ENCODE assay signal across 29 mouse cellular contexts in the genomic region with DNA sequence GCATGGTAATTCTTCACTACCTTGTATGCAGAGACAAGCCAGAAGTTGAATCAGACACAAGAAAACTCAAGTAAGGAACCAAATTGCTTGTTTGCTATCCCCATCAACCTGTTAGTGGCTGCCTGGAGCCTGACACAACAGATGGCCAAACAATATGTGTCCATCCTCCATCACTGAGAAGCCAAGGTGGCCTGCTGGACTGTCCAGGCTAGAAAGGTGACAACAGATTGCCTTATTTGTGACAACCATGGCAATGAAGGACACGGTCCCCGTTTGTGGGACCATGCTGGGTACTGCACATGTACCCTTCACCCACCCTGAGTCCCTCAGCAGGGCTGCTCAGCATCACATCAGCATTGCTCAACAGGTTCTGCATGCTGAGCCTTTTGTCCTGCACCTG. TPM values are rescaled to one million over a fixed set of nuclear protein-coding genes. Genes with fewer than 3 reads are reported as not detected.
DNase-seq lines count a peak whose midpoint lies in the region; ATAC-seq and TF ChIP-seq lines count a peak whose summit lies in the region.
"Had no signal": no experiment of that assay in that cellular context is flagged by ENCODE, and none has a peak within 500 bp of the region (broad histone marks: within the 10 kb centered on the region; RNA-seq: fewer than 3 reads in every experiment).

No protein-coding gene starts in this region.

- DNase-seq in cerebellum, postnatal 4 days (ENCODE audit: low spot score in 2 of 2) = no peak
- peak; percentile 44 for DNase-seq in midbrain, embryonic 11.5 days (ENCODE audit: low spot score, missing footprints)
- DNase-seq in cerebellum, adult 2 months = peak; percentile 77 to 88
- peak; percentile 75 to 77 for DNase-seq in cerebellum, postnatal 25 days
- no peak for DNase-seq in heart, adult 18-20 months
- DNase-seq in right cerebral cortex, postnatal 25 days = no peak
- DNase-seq: adrenal gland, adult 2 months; adrenal gland, postnatal 36 days; embryo, embryonic 11 days; gastrocnemius, adult 2 months; kidney, adult 2 months; kidney, postnatal 4 days; liver, postnatal 0 days; lung, postnatal 36 days; midbrain, embryonic 14.5 days; thymus, adult 2 months; thymus, postnatal 4 days had no signal

- peaks cover 4% of the 10 kb centered on the region; the same call in 1 of the 2 replicates for H3K4me1 ChIP-seq in midbrain, embryonic 11.5 days (ENCODE audit: control insufficient read depth, insufficient read depth, low read length)
- H3K4me1 ChIP-seq in midbrain, embryonic 16.5 days (ENCODE audit: control insufficient read depth, insufficient read depth, low read length) = peaks cover 9% of the 10 kb centered on the region
- peaks cover 25% of the 10 kb centered on the region for H3K4me1 ChIP-seq in cerebellum, adult 2 months (ENCODE audit: control insufficient read depth, insufficient read depth, low read length)
- H3K4me1 ChIP-seq: heart, embryonic 15.5 days; liver, embryonic 12.5 days; megakaryocyte, embryonic 14.5 days had no signal

- TF ChIP-seq CTCF in cerebellum, adult 2 months (IDR thresholded peaks at IDR 0.05; ENCODE audit: borderline replicate concordance, insufficient read depth, low read depth, low read length) = no peak

- no peak for TF ChIP-seq POLR2A in cerebellum, adult 2 months (IDR thresholded peaks at IDR 0.05; ENCODE audit: borderline replicate concordance, insufficient read depth, low read length)

- peak; percentile 92 for ATAC-seq in cerebellum, adult (ENCODE audit: insufficient number of reproducible peaks, low FRiP score, low TSS enrichment)
- ATAC-seq in midbrain, embryonic 11.5 days (ENCODE audit: low FRiP score) = no peak
- no peak for ATAC-seq in midbrain, embryonic 16.5 days
- ATAC-seq: activated CD4-positive, CD25-positive, alpha-beta regulatory T cell, adult 4 months; hindbrain, embryonic 16.5 days; liver, embryonic 12.5 days; liver, postnatal 0 days had no signal

- no peak overlapping the region for H3K9ac ChIP-seq in midbrain, embryonic 11.5 days (ENCODE audit: low read length)
- H3K9ac ChIP-seq in midbrain, embryonic 16.5 days (ENCODE audit: low read depth, low read length) = no peak overlapping the region
- H3K9ac ChIP-seq: embryonic facial prominence, embryonic 15.5 days; forebrain, embryonic 12.5 days; heart, embryonic 15.5 days; limb, embryonic 13.5 days; liver, embryonic 12.5 days; liver, postnatal 0 days had no signal

- H3K4me2 ChIP-seq in midbrain, embryonic 11.5 days = no peak overlapping the region
- no peak overlapping the region for H3K4me2 ChIP-seq in midbrain, embryonic 16.5 days (ENCODE audit: low read length)
- H3K4me2 ChIP-seq: embryonic facial prominence, embryonic 15.5 days; forebrain, embryonic 12.5 days; heart, embryonic 15.5 days; limb, embryonic 13.5 days; liver, embryonic 12.5 days had no signal

- no peaks in the 10 kb centered on the region for H3K36me3 ChIP-seq in midbrain, embryonic 11.5 days (ENCODE audit: control insufficient read depth, insufficient read depth, low read length)
- no peaks in the 10 kb centered on the region for H3K36me3 ChIP-seq in midbrain, embryonic 16.5 days (ENCODE audit: control insufficient read depth, insufficient read depth, low read length)
- H3K36me3 ChIP-seq: embryonic facial prominence, embryonic 15.5 days; forebrain, embryonic 12.5 days; heart, embryonic 15.5 days; limb, embryonic 13.5 days; liver, embryonic 12.5 days had no signal

- no peak overlapping the region for H3K4me3 ChIP-seq in midbrain, embryonic 11.5 days (ENCODE audit: low read depth, low read length)
- no peak overlapping the region for H3K4me3 ChIP-seq in midbrain, embryonic 16.5 days (ENCODE audit: low read depth, low read length)
- no peak overlapping the region for H3K4me3 ChIP-seq in cerebellum, adult 2 months (replicated peaks; ENCODE audit: insufficient read depth, low read depth, low read length)
- H3K4me3 ChIP-seq: embryonic facial prominence, embryonic 15.5 days; forebrain, embryonic 12.5 days; gastrocnemius, adult 2 months; heart, embryonic 15.5 days; limb, embryonic 13.5 days; liver, embryonic 12.5 days; megakaryocyte, embryonic 14.5 days had no signal

- H3K27me3 ChIP-seq in midbrain, embryonic 11.5 days (ENCODE audit: control insufficient read depth, insufficient read depth, low read length) = no peaks in the 10 kb centered on the region
- no peaks in the 10 kb centered on the region for H3K27me3 ChIP-seq in midbrain, embryonic 16.5 days (ENCODE audit: control insufficient read depth, insufficient read depth, low read depth, low read length)
- H3K27me3 ChIP-seq in cerebellum, adult 2 months (ENCODE audit: control insufficient read depth, insufficient read depth, low read length) = no peaks in the 10 kb centered on the region
- H3K27me3 ChIP-seq: CH12.LX; embryonic facial prominence, embryonic 15.5 days; forebrain, embryonic 12.5 days; heart, embryonic 15.5 days; limb, embryonic 13.5 days; liver, embryonic 12.5 days had no signal

- no peak overlapping the region for H3K27ac ChIP-seq in midbrain, embryonic 11.5 days (ENCODE audit: low read depth, low read length)
- H3K27ac ChIP-seq in midbrain, embryonic 16.5 days (ENCODE audit: low read length) = no peak overlapping the region
- peak overlapping the region; percentile 68 for H3K27ac ChIP-seq in cerebellum, adult 2 months (ENCODE audit: insufficient read depth, low read length)
- H3K27ac ChIP-seq: embryonic facial prominence, embryonic 15.5 days; forebrain, embryonic 12.5 days; gastrocnemius, adult 2 months; heart, embryonic 15.5 days; kidney, postnatal 0 days; limb, embryonic 13.5 days; liver, embryonic 12.5 days had no signal

- 93% methylated on average over 2 of the region's 2 CpGs for WGBS in midbrain, embryonic 11.5 days
- WGBS in midbrain, embryonic 16.5 days = 96% methylated on average over 2 of the region's 2 CpGs
- 5% methylated on average over 2 of the region's 2 CpGs for WGBS in cerebellum, adult 2 months

- no peaks in the 10 kb centered on the region for H3K9me3 ChIP-seq in midbrain, embryonic 11.5 days (ENCODE audit: control insufficient read depth, low read length)
- no peaks in the 10 kb centered on the region for H3K9me3 ChIP-seq in midbrain, embryonic 16.5 days (replicated peaks; ENCODE audit: control insufficient read depth, low read length, poor library complexity, severe bottlenecking)
- H3K9me3 ChIP-seq: embryonic facial prominence, embryonic 15.5 days; forebrain, embryonic 12.5 days; heart, embryonic 15.5 days; limb, embryonic 13.5 days; liver, embryonic 12.5 days had no signal

RNA-seq across cellular contexts. Expression of gene D630045J12Rik, which starts 34.5 kb away (rescaled TPM):
- polyA plus RNA-seq in midbrain, embryonic 11.5 days (2014; fragmentation: Nextera tagmentation; extraction: Ambion mirVana) = 9.7 and 10.1 TPM in 2 replicates
- polyA plus RNA-seq in midbrain, embryonic 16.5 days (2015; fragmentation: Nextera tagmentation; extraction: Ambion mirVana) = 15.8 and 19.4 TPM in 2 replicates
- 15.9 TPM in 2 replicates for polyA plus RNA-seq in cerebellum, adult 2 months (2012; rRNA removed)
- total RNA-seq in heart, adult 18-20 months (2021) = 1 to 10 TPM; 1.6 TPM

Comparison
In these comparisons a context has a peak if more than half of its experiments do, and no peak if none do; other contexts are left out.
1. DNase-seq: peak in midbrain, embryonic 11.5 days (single experiment), cerebellum, adult 2 months (2 of 2) and cerebellum, postnatal 25 days (2 of 2); none in cerebellum, postnatal 4 days (0 of 2), heart, adult 18-20 months (0 of 2) and right cerebral cortex, postnatal 25 days (single experiment).